In genomic region chr17:26553033-26553432, GRCm38 (mm10) we compare ENCODE assay signal across 20 mouse cellular contexts. TPM values are rescaled to one million over a fixed set of nuclear protein-coding genes. Genes with fewer than 3 reads are reported as not detected.
DNase-seq lines count a peak whose midpoint lies in the region; TF ChIP-seq lines count a peak whose summit lies in the region.
"Had no signal": no experiment of that assay in that cellular context is flagged by ENCODE, and none has a peak within 500 bp of the region (broad histone marks: within the 10 kb centered on the region; RNA-seq: fewer than 3 reads in every experiment).

No protein-coding gene starts in this region.

- dilution Hi-C loops in CH12.LX (cut with MboI; ENCODE audit: extremely low pct_ligation_motif_present, extremely low pct_unique_long_range_greater_than_20kb, low sequenced_read_pairs) = no loop called here

- peak overlapping the region; percentile 69; the same call in 1 of the 2 replicates for H3K4me2 ChIP-seq in CH12.LX (ENCODE audit: insufficient read depth, low read depth, poor library complexity, severe bottlenecking)
- H3K4me2 ChIP-seq: embryonic facial prominence, embryonic 12.5 days; forebrain, embryonic 13.5 days; forebrain, embryonic 15.5 days had no signal

- H3K9me3 ChIP-seq in CH12.LX (replicated peaks; ENCODE audit: low read length) = peaks cover 17% of the 10 kb centered on the region
- H3K9me3 ChIP-seq: embryonic facial prominence, embryonic 10.5 days; embryonic facial prominence, embryonic 12.5 days; forebrain, embryonic 13.5 days; forebrain, embryonic 15.5 days had no signal

- in situ Hi-C loops in CH12.LX (cut with MboI; ENCODE audit: low pct_ligation_motif_present, low pct_unique_long_range_greater_than_20kb, low sequenced_read_pairs) = no loop called here

- no peaks in the 10 kb centered on the region for H3K36me3 ChIP-seq in CH12.LX (replicated peaks in 1 of 2; ENCODE audit: control insufficient read depth in 1 of 2, insufficient read depth in 1 of 2, low read length in 1 of 2)
- H3K36me3 ChIP-seq: embryonic facial prominence, embryonic 10.5 days; embryonic facial prominence, embryonic 12.5 days; forebrain, embryonic 15.5 days had no signal

- TF ChIP-seq POLR2A in CH12.LX (IDR thresholded peaks at IDR 0.05; ENCODE audit: low read depth, low read length) = no peak

- TF ChIP-seq CTCF in CH12.LX (conservative IDR thresholded peaks at IDR 0.05 in 1 of 2, IDR thresholded peaks at IDR 0.05 in 1 of 2; ENCODE audit: low read depth in 2 of 2, low read length in 2 of 2) = no peak

- H3K27me3 ChIP-seq in CH12.LX (replicated peaks) = no peaks in the 10 kb centered on the region
- H3K27me3 ChIP-seq: forebrain, embryonic 15.5 days had no signal

- no peak overlapping the region for H3K9ac ChIP-seq in CH12.LX (ENCODE audit: insufficient read depth, low read depth)
- H3K9ac ChIP-seq: embryonic facial prominence, embryonic 12.5 days; forebrain, embryonic 13.5 days; forebrain, embryonic 15.5 days; forebrain, postnatal 0 days had no signal

- H3K4me1 ChIP-seq in CH12.LX (ENCODE audit: control insufficient read depth in 1 of 2, insufficient read depth in 2 of 2) = peaks cover 32 to 64% of the 10 kb centered on the region in 2 experiments
- H3K4me1 ChIP-seq: forebrain, embryonic 13.5 days; forebrain, embryonic 15.5 days had no signal

- H3K79me2 ChIP-seq in CH12.LX (replicated peaks; ENCODE audit: control insufficient read depth, extremely low read depth, insufficient read depth, poor library complexity, severe bottlenecking) = no peaks in the 10 kb centered on the region

- H3K27ac ChIP-seq in CH12.LX (ENCODE audit: insufficient read depth, low read depth) = peak overlapping the region; percentile 67; the same call in 1 of the 2 replicates
- H3K27ac ChIP-seq: embryonic facial prominence, embryonic 10.5 days; embryonic facial prominence, embryonic 12.5 days; forebrain, embryonic 13.5 days; forebrain, embryonic 15.5 days had no signal

- H3K4me3 ChIP-seq in CH12.LX (replicated peaks in 1 of 3; ENCODE audit: low read depth in 2 of 3, low read length in 2 of 3, poor library complexity in 1 of 3) = no peak overlapping the region
- H3K4me3 ChIP-seq: embryonic facial prominence, embryonic 10.5 days; embryonic facial prominence, embryonic 12.5 days; forebrain, embryonic 13.5 days; forebrain, embryonic 15.5 days had no signal

- peak; percentile 64 for DNase-seq in CD4-positive, CD25-positive, alpha-beta regulatory T cell, adult 2 months (ENCODE audit: low read depth, low spot score)
- DNase-seq in CH12.LX (ENCODE audit: extremely low read depth) = peak; percentile 81
- peak; percentile 74 for DNase-seq in induced T-regulatory cell, adult 2 months (ENCODE audit: low read depth)
- no peak for DNase-seq in ovary, postnatal 36 days (ENCODE audit: low spot score)
- no peak for DNase-seq in embryo, embryonic 10 days (ENCODE audit: low spot score)
- DNase-seq in embryo, embryonic 11 days = no peak
- DNase-seq in lung, adult 18-20 months = no peak
- DNase-seq: adrenal gland, adult 8-10 months; adrenal gland, postnatal 14 days; adrenal gland, postnatal 36 days; cerebellum, adult 11-12 months; cerebellum, adult 2 months; cerebellum, adult 9-10 months; cerebellum, postnatal 10 days; cerebellum, postnatal 25 days; forebrain, postnatal 0 days had no signal

- peak; percentile 30 for TF ChIP-seq RAD21 in CH12.LX (IDR thresholded peaks at IDR 0.05; ENCODE audit: low read depth, low read length)

- TF ChIP-seq EP300 in CH12.LX (IDR thresholded peaks at IDR 0.05; ENCODE audit: low read length) = peak; percentile 73

TF ChIP-seq in CH12.LX, 34 proteins besides CTCF, POLR2A, EP300 and RAD21:
- TF ChIP-seq TBP (conservative IDR thresholded peaks at IDR 0.05; ENCODE audit: low read depth, low read length) = no peak
- no peak for TF ChIP-seq HCFC1 (IDR thresholded peaks at IDR 0.05; ENCODE audit: low read depth, low read length)
- TF ChIP-seq IRF4 (IDR thresholded peaks at IDR 0.05; ENCODE audit: low read depth, low read length) = peak; percentile 77
- TF ChIP-seq MAFK (IDR thresholded peaks at IDR 0.05; ENCODE audit: insufficient replicate concordance, low read length) = 0 out of 2 replicates have a peak, but pooled peaks have one; percentile 42
- TF ChIP-seq CHD2 (IDR thresholded peaks at IDR 0.05; ENCODE audit: low read length) = peak; percentile 62; the same call in 1 of the 2 replicates
- TF ChIP-seq USF2 (conservative IDR thresholded peaks at IDR 0.05; ENCODE audit: low read depth, low read length) = no peak
- peak; percentile 35; the same call in 1 of the 2 replicates for TF ChIP-seq TCF12 (IDR thresholded peaks at IDR 0.05; ENCODE audit: low read depth, low read length)
- TF ChIP-seq JUN (IDR thresholded peaks at IDR 0.05; ENCODE audit: insufficient read depth, low read depth, low read length) = no peak
- TF ChIP-seq MYC (IDR thresholded peaks at IDR 0.05; ENCODE audit: low read depth, low read length) = peak; percentile 59
- TF ChIP-seq ELF1 (IDR thresholded peaks at IDR 0.05; ENCODE audit: low read depth, low read length) = 0 out of 2 replicates have a peak, but pooled peaks have one; percentile 13
- no peak for TF ChIP-seq ZMIZ1 (IDR thresholded peaks at IDR 0.05; ENCODE audit: low read depth, low read length)
- no peak for TF ChIP-seq NELFE (IDR thresholded peaks at IDR 0.05; ENCODE audit: low read depth, low read length)
- no peak; the same call in 1 of the 2 replicates for TF ChIP-seq ZKSCAN1 (IDR thresholded peaks at IDR 0.05; ENCODE audit: borderline replicate concordance, low read depth, low read length)
- TF ChIP-seq MAX (IDR thresholded peaks at IDR 0.05; ENCODE audit: low read length) = peak; percentile 24
- 0 out of 2 replicates have a peak, but pooled peaks have one; percentile 21 for TF ChIP-seq JUND (conservative IDR thresholded peaks at IDR 0.05; ENCODE audit: low read depth, low read length)
- TF ChIP-seq USF1 (IDR thresholded peaks at IDR 0.05; ENCODE audit: low read depth, low read length) = no peak
- TF ChIP-seq NRF1 (IDR thresholded peaks at IDR 0.05; ENCODE audit: low read depth, low read length) = no peak
- no peak for TF ChIP-seq POLR2AphosphoS2 (IDR thresholded peaks at IDR 0.05; ENCODE audit: low read depth, low read length)
- peak; percentile 99 for TF ChIP-seq MEF2A (IDR thresholded peaks at IDR 0.05; ENCODE audit: borderline replicate concordance, low read depth, low read length)
- peak; percentile 27 for TF ChIP-seq SMC3 (IDR thresholded peaks at IDR 0.05; ENCODE audit: low read depth, low read length)
- 0 out of 2 replicates have a peak, but pooled peaks have one; percentile 70 for TF ChIP-seq SIN3A (IDR thresholded peaks at IDR 0.05; ENCODE audit: low read length)
- peak; percentile 80 for TF ChIP-seq ETS1 (conservative IDR thresholded peaks at IDR 0.05; ENCODE audit: low read depth, low read length)
- no peak for TF ChIP-seq PAX5 (IDR thresholded peaks at IDR 0.05; ENCODE audit: low read length)
- TF ChIP-seq BHLHE40 (IDR thresholded peaks at IDR 0.05; ENCODE audit: low read depth, low read length) = peak; percentile 7; the same call in 1 of the 2 replicates
- peak; percentile 35; the same call in 1 of the 2 replicates for TF ChIP-seq RCOR1 (conservative IDR thresholded peaks at IDR 0.05; ENCODE audit: low read depth, low read length)
- no peak for TF ChIP-seq MXI1 (IDR thresholded peaks at IDR 0.05; ENCODE audit: low read depth, low read length)
- TF ChIP-seq CHD1 (IDR thresholded peaks at IDR 0.05; ENCODE audit: low read depth, low read length) = no peak
- TF ChIP-seq GABPA (IDR thresholded peaks at IDR 0.05; ENCODE audit: insufficient replicate concordance, low read depth, low read length) = no peak
- no peak for TF ChIP-seq ZC3H11A (IDR thresholded peaks at IDR 0.05; ENCODE audit: low read depth, low read length)
- no peak for TF ChIP-seq E2F4 (IDR thresholded peaks at IDR 0.05; ENCODE audit: insufficient replicate concordance, low read depth, low read length)
- TF ChIP-seq KAT2A (IDR thresholded peaks at IDR 0.05; ENCODE audit: insufficient replicate concordance, low read length) = 0 out of 2 replicates have a peak, but pooled peaks have one; percentile 55
TF ChIP-seq in CH12.LX: peak in this region for 15.

RNA-seq across cellular contexts. Expression of gene Ergic1, which starts 8.3 kb away (rescaled TPM):
- total RNA-seq in CH12.LX (2012; rRNA removed) (129 and 131 TPM in 2 replicates), CH12.LX (2014; rRNA removed) (89.5 and 93.5 TPM in 2 replicates)
- 111 and 142 TPM in 2 replicates for polyA plus RNA-seq in CH12.LX (2012; ENCODE audit: insufficient read length, low read depth)

RNA-seq across cellular contexts. Expression of gene Dusp1, which starts 8.9 kb away (rescaled TPM):
- 3.5 and 5.6 TPM in 2 replicates for total RNA-seq in CH12.LX (2012; rRNA removed)
- total RNA-seq in CH12.LX (2014; rRNA removed) = 2.6 and 3.5 TPM in 2 replicates
- polyA plus RNA-seq in CH12.LX (2012; ENCODE audit: insufficient read length, low read depth) = 8.6 and 9.9 TPM in 2 replicates

Comparison
In these comparisons a context has a peak if more than half of its experiments do, and no peak if none do; other contexts are left out.
1. DNase-seq: peak in CD4-positive, CD25-positive, alpha-beta regulatory T cell, adult 2 months (single experiment), CH12.LX (single experiment) and induced T-regulatory cell, adult 2 months (single experiment); none in ovary, postnatal 36 days (single experiment), embryo, embryonic 10 days (single experiment), embryo, embryonic 11 days (single experiment) and lung, adult 18-20 months (0 of 2).